Mouse (Mus musculus) erythroblast, embryonic 14.5 days (primary cell): ENCODE measurements around the gene Glp1r. TPM values are rescaled to one million over a fixed set of nuclear protein-coding genes. Genes with fewer than 3 reads are reported as not detected.

Source experiments
- H3K27me3 ChIP-seq: 2 replicates; pipeline ENCODE4 v1.6.1; 2012; ENCODE audit warnings: inconsistent platforms; ENCODE audit not compliant: control insufficient read depth
- H3K36me3 ChIP-seq: 2 replicates; pipeline ENCODE4 v1.6.1; 2012; ENCODE audit warnings: mild to moderate bottlenecking, inconsistent platforms; ENCODE audit not compliant: control insufficient read depth
- H3K4me1 ChIP-seq: 2 replicates; pipeline ENCODE4 v1.6.1; 2012; ENCODE audit warnings: inconsistent platforms; ENCODE audit not compliant: control insufficient read depth
- H3K4me3 ChIP-seq: replicated peaks from 2 replicates; pipeline ENCODE3; 2012; ENCODE audit warnings: moderate library complexity, mild to moderate bottlenecking, inconsistent platforms
- H3K9me3 ChIP-seq: 2 replicates; pipeline ENCODE4 v1.6.1; 2012; ENCODE audit warnings: low read length, inconsistent platforms, mixed read lengths; ENCODE audit not compliant: control insufficient read depth
- GATA1 ChIP-seq: IDR thresholded peaks from 2 replicates; pipeline ENCODE4 v1.6.1; 2012; ENCODE audit warnings: low read length, inconsistent platforms, mixed read lengths
- TAL1 ChIP-seq: IDR thresholded peaks from 3 replicates; pipeline ENCODE4 v1.6.1; 2012; ENCODE audit warnings: low read length, inconsistent platforms, mixed read lengths
- polyA plus RNA-seq: library from polyadenylated mRNA; stranded (reverse); fragments of >175 nt; gene quantifications from 2 replicates; pipeline ENCODE4 v1.2.3, GENCODE M21; 2012

Glp1r gene
- polyA plus RNA-seq: not detected in 2 replicates

DNA sequence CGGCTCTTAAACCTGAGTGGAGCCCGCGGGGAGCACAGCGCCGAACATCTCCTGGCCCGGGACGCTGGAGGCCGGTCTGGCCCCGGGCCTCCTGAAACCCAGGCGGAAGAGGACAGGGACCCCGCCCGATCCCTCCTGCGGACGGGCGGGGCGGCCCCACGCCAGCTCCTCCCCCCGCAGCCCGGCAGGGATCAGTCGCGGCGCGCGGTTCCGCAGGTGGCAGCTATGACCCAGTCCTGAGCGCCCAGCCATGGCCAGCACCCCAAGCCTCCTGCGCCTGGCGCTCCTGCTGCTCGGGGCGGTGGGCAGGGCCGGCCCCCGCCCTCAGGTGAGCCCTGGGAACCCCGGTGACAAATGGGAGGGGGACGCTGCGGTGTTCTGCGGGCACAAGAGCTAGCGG is at the start of gene Glp1r:
Gene Glp1r, plus strand, starts transcription at position 191 of the 400 bp plus-strand sequence.
- H3K4me1 ChIP-seq: no peaks in the 10 kb centered on the region
- H3K36me3 ChIP-seq: no peaks in the 10 kb centered on the region
- H3K27me3 ChIP-seq: peaks cover 28% of the 10 kb centered on the region
- TF ChIP-seq GATA1 (no peak), TAL1 (no peak)
- H3K4me3 ChIP-seq: no peak within 1 kb of the TSS
- no peaks in the 10 kb centered on the region for H3K9me3 ChIP-seq

DNA sequence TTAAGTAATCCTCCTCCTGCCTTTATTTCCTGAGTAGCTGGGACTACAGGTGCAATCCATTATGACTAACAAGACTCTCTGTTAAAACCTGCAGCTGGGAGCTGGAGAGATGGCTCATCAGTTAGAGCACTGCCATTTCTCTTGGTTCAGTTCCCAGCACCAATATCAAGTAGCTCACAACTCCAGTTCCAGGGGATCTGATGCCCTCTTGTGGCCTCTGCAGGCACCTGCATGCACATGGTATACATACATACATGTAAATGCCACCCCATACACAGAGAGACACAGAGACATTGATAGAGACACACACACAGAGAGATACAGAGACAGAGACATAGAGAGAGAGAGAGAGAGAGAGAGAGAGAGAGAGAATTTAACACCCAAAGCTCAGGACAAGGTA is 49.3 kb upstream of the Glp1r start:
- H3K4me1 ChIP-seq: no peaks in the 10 kb centered on the region
- no peaks in the 10 kb centered on the region for H3K27me3 ChIP-seq
- TF ChIP-seq GATA1 (no peak), TAL1 (no peak)
- H3K36me3 ChIP-seq: no peaks in the 10 kb centered on the region
- peaks cover 5% of the 10 kb centered on the region for H3K9me3 ChIP-seq
- no peak overlapping the region for H3K4me3 ChIP-seq

DNA sequence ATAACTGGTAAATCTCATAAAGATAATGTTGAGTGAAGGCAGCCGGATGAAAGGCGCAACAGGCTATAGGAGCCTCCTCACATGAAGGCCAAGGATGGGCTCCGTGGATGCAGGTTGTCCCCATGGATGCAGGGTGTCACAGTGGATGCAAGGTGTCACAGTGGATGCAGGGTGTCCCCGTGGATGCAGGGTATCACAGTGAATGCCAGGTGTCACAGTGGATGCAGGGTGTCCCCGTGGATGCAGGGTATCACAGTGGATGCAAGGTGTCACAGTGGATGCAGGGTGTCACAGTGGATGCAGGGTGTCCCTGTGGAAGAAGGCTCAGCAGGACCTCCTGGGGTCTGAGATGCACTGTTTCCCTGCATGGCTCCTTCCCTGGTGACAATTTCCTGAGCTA is 44.3 kb upstream of the Glp1r start:
- TF ChIP-seq GATA1 (no peak), TAL1 (no peak)
- Histone ChIP-seq H3K27me3 (no peaks in the 10 kb centered on the region), H3K36me3 (no peaks in the 10 kb centered on the region), H3K4me1 (no peaks in the 10 kb centered on the region), H3K9me3 (no peaks in the 10 kb centered on the region), H3K4me3 (no peak overlapping the region)

GRCm38 (mm10) chr17:30858586-30859259 is 42.9 kb upstream of the Glp1r start:
- TF ChIP-seq TAL1: no peak
- no peak for TF ChIP-seq GATA1
- Histone ChIP-seq H3K36me3 (no peaks in the 10 kb centered on the region), H3K27me3 (no peaks in the 10 kb centered on the region), H3K4me1 (no peaks in the 10 kb centered on the region), H3K4me3 (no peak overlapping the region), H3K9me3 (no peaks in the 10 kb centered on the region)

DNA sequence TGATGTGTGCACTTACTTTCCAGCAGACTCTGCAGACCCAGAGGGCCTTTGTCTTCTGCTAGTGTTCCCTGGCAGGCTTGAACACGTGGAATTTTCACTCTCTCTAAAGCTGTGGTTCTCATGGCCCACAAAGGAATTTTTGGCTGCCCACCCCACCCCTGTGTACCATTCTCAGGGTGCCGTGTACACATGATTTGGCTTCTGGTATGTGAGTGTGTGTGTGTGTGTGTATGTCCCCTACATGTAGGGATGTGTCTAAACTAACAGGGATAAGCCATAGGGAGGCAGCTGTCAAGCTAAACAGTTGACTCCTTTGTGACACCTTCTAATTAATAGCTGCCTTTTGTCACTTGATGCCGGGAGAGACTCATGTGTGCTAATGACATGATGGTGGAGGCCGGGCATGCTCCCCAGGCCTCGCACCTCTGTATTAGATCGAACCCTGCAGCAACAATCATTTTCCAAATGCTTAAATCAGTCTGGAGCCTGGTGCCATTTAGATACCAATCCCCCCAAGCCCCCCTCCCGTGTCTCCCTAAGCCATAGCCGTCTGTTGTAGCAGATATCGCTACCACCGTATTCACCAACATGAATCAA is 41.5 kb upstream of the Glp1r start:
- Histone ChIP-seq H3K9me3 (no peaks in the 10 kb centered on the region), H3K36me3 (no peaks in the 10 kb centered on the region), H3K27me3 (no peaks in the 10 kb centered on the region), H3K4me3 (no peak overlapping the region), H3K4me1 (no peaks in the 10 kb centered on the region)
- TF ChIP-seq TAL1 (no peak), GATA1 (no peak)

DNA sequence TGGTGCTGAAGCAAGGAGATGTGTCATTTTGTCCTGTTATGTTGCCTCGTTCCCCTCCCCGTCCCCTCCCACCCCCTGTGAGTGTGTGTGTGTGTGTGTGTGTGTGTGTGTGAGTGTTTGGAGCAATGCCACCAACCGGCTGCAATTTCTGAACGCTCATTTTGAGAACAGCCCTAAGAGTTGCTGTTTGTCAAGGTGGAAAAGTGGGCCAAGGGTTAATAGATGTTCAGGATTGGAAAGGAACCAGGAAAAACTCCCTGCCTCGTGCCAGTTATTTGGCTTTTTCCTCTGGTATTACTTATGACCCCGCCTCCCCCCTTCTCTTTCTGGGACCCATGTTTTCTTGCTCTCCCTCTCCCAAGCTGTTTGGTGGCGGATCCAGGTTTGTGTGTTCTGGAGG is 41.0 kb upstream of the Glp1r start:
- TF ChIP-seq TAL1: no peak
- no peak for TF ChIP-seq GATA1
- no peaks in the 10 kb centered on the region for H3K9me3 ChIP-seq
- no peaks in the 10 kb centered on the region for H3K36me3 ChIP-seq
- H3K27me3 ChIP-seq: no peaks in the 10 kb centered on the region
- no peaks in the 10 kb centered on the region for H3K4me1 ChIP-seq
- no peak overlapping the region for H3K4me3 ChIP-seq

GRCm38 (mm10) chr17:30866281-30866680 is 35.3 kb upstream of the Glp1r start:
- Histone ChIP-seq H3K27me3 (no peaks in the 10 kb centered on the region), H3K36me3 (no peaks in the 10 kb centered on the region), H3K4me3 (no peak overlapping the region), H3K9me3 (no peaks in the 10 kb centered on the region), H3K4me1 (no peaks in the 10 kb centered on the region)
- TF ChIP-seq GATA1: no peak
- no peak for TF ChIP-seq TAL1

DNA sequence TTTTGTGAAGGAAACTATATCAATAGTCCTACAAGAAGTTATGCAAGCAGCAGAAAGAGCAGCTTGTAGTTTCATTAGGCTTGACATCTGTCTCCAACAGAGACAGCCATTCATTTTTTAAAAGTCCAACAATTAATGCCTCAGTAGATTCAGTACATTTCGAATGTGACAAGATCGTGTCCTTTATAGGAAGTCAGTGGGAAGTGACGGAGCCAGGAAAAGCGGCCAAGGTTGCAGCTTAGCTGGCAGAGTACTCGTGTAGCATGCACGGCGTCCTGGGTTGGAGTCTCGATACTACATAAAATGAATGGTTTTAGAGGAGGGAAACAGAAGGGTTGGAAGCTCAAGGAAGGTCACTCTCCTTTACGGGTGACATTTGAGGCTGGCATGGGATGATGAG is 34.7 kb upstream of the Glp1r start:
- Histone ChIP-seq H3K36me3 (no peaks in the 10 kb centered on the region), H3K27me3 (no peaks in the 10 kb centered on the region), H3K4me3 (no peak overlapping the region), H3K9me3 (no peaks in the 10 kb centered on the region), H3K4me1 (no peaks in the 10 kb centered on the region)
- TF ChIP-seq GATA1 (no peak), TAL1 (no peak)

DNA sequence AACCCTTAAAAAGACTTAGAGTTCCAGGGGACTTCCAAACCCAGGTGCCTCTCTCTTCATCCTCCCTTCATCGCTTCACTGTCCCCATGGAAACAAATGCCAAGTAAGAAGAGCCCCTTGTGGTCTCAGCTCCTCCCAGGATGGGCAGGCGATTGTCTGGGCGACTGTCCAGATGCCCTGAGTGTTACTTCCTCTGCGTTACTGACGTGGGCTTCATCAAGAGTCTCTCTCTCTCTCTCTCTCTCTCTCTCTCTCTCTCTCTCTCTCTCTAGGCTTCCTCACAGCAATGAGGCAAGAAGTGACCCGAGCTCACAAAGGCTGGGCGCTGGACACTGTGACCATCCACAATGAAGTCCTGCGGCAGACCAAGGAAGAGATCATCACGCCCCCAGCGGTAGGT is 30.6 kb upstream of the Glp1r start:
- TF ChIP-seq TAL1: no peak
- no peak for TF ChIP-seq GATA1
- Histone ChIP-seq H3K36me3 (no peaks in the 10 kb centered on the region), H3K4me3 (no peak overlapping the region), H3K4me1 (no peaks in the 10 kb centered on the region), H3K9me3 (peaks cover 6% of the 10 kb centered on the region), H3K27me3 (no peaks in the 10 kb centered on the region)
